ENCODE assay signal across 13 mouse cellular contexts in genomic region chr11:119038744-119039484, GRCm38 (mm10). TPM values are rescaled to one million over a fixed set of nuclear protein-coding genes. Genes with fewer than 3 reads are reported as not detected.
DNase-seq lines count a peak whose midpoint lies in the region; ATAC-seq lines count a peak whose summit lies in the region.
"Had no signal": no experiment of that assay in that cellular context is flagged by ENCODE, and none has a peak within 500 bp of the region (broad histone marks: within the 10 kb centered on the region; RNA-seq: fewer than 3 reads in every experiment).

No protein-coding gene starts in this region.

- peaks cover 82% of the 10 kb centered on the region for H3K27me3 ChIP-seq in heart, embryonic 11.5 days (ENCODE audit: control insufficient read depth, insufficient read depth, low read length)
- peaks cover 88% of the 10 kb centered on the region for H3K27me3 ChIP-seq in limb, embryonic 10.5 days (ENCODE audit: low read depth, poor library complexity, severe bottlenecking)
- H3K27me3 ChIP-seq in neural tube, embryonic 14.5 days (ENCODE audit: control insufficient read depth, insufficient read depth, low read length), result peaks cover 36% of the 10 kb centered on the region

- ATAC-seq in heart, embryonic 11.5 days (replicated peaks; ENCODE audit: insufficient number of reproducible peaks, low FRiP score, low TSS enrichment), result no peak
- no peak for ATAC-seq in neural tube, embryonic 14.5 days (ENCODE audit: low read depth)
- ATAC-seq: CD4-positive, CD25-positive, alpha-beta regulatory T cell, adult 4 months had no signal

- 48% methylated on average over 22 of the region's 22 CpGs for WGBS in heart, embryonic 11.5 days (ENCODE audit: insufficient replicate concordance)
- 14% methylated on average over 22 of the region's 22 CpGs for WGBS in limb, embryonic 10.5 days
- 23% methylated on average over 22 of the region's 22 CpGs for WGBS in neural tube, embryonic 14.5 days

- H3K4me2 ChIP-seq in heart, embryonic 11.5 days, result no peak overlapping the region
- peak overlapping the region; percentile 18; the same call in 1 of the 2 replicates for H3K4me2 ChIP-seq in neural tube, embryonic 14.5 days (ENCODE audit: low read depth, low read length)

- DNase-seq in heart, adult 11 months, result peak; percentile 94
- peak; percentile 33 to 42 for DNase-seq in right cerebral cortex, postnatal 10 days (ENCODE audit: low spot score in 2 of 2)
- no peak for DNase-seq in right cerebral cortex, adult 2 months (ENCODE audit: low spot score in 2 of 2)
- peak; percentile 43 for DNase-seq in limb, embryonic 10.5 days (ENCODE audit: low spot score)
- DNase-seq in urinary bladder, adult 2 months (ENCODE audit: low spot score), result no peak
- no peak for DNase-seq in c-Kit-positive CD71-positive TER-119-positive erythroid progenitor cells, embryonic 14.5 days (ENCODE audit: low spot score)
- DNase-seq: right cerebral cortex, postnatal 14 days had no signal

- no peak overlapping the region for H3K9ac ChIP-seq in heart, embryonic 11.5 days (ENCODE audit: low read depth, low read length)
- no peak overlapping the region for H3K9ac ChIP-seq in neural tube, embryonic 14.5 days (replicated peaks; ENCODE audit: low read depth, low read length)

- H3K4me1 ChIP-seq in heart, embryonic 11.5 days (ENCODE audit: control insufficient read depth, insufficient read depth, low read length), result peaks cover 33% of the 10 kb centered on the region
- H3K4me1 ChIP-seq in limb, embryonic 10.5 days, result peaks cover 97% of the 10 kb centered on the region
- H3K4me1 ChIP-seq in neural tube, embryonic 14.5 days (ENCODE audit: control insufficient read depth, insufficient read depth, low read length), result peaks cover 37% of the 10 kb centered on the region

- peaks cover 4% of the 10 kb centered on the region for H3K36me3 ChIP-seq in heart, embryonic 11.5 days (ENCODE audit: control insufficient read depth, insufficient read depth, low read length)
- peaks cover 11% of the 10 kb centered on the region for H3K36me3 ChIP-seq in limb, embryonic 10.5 days
- H3K36me3 ChIP-seq in neural tube, embryonic 14.5 days (ENCODE audit: control insufficient read depth, insufficient read depth, low read length), result peaks cover 8% of the 10 kb centered on the region; the same call in 1 of the 2 replicates

- H3K4me3 ChIP-seq in heart, embryonic 11.5 days (ENCODE audit: low read depth, low read length), result no peak overlapping the region
- peak overlapping the region; percentile 73 for H3K4me3 ChIP-seq in limb, embryonic 10.5 days
- H3K4me3 ChIP-seq in neural tube, embryonic 14.5 days (ENCODE audit: low read depth, low read length), result no peak overlapping the region

- no peaks in the 10 kb centered on the region for H3K9me3 ChIP-seq in heart, embryonic 11.5 days (replicated peaks; ENCODE audit: control insufficient read depth, low read length)
- no peaks in the 10 kb centered on the region for H3K9me3 ChIP-seq in limb, embryonic 10.5 days (replicated peaks)
- no peaks in the 10 kb centered on the region for H3K9me3 ChIP-seq in neural tube, embryonic 14.5 days (ENCODE audit: control insufficient read depth, low read length)

- H3K27ac ChIP-seq in heart, embryonic 11.5 days (ENCODE audit: low read depth, low read length), result no peak overlapping the region
- H3K27ac ChIP-seq in limb, embryonic 10.5 days, result peak overlapping the region; percentile 92
- no peak overlapping the region for H3K27ac ChIP-seq in neural tube, embryonic 14.5 days (ENCODE audit: low read depth, low read length)

RNA-seq across cellular contexts. Expression of gene Cbx8, which starts 1.9 kb away (rescaled TPM):
- 6.7 and 7.8 TPM in 2 replicates for polyA plus RNA-seq in heart, embryonic 11.5 days (2014; fragmentation: Nextera tagmentation; extraction: Ambion mirVana)
- polyA plus RNA-seq in limb, embryonic 10.5 days (2016; fragmentation: Nextera tagmentation; extraction: Ambion mirVana), result 12.2 and 15.1 TPM in 2 replicates
- 7.7 and 10.1 TPM in 2 replicates for polyA plus RNA-seq in neural tube, embryonic 14.5 days (2014; fragmentation: Nextera tagmentation; extraction: Ambion mirVana)
- 5.4 and 6.8 TPM in 2 replicates for polyA plus RNA-seq in urinary bladder, adult 2 months (2012; rRNA removed)

RNA-seq across cellular contexts. Expression of gene Cbx2, which starts 16.2 kb away (rescaled TPM):
- 23.6 and 23.8 TPM in 2 replicates for polyA plus RNA-seq in heart, embryonic 11.5 days (2014; fragmentation: Nextera tagmentation; extraction: Ambion mirVana)
- 151 and 170 TPM in 2 replicates for polyA plus RNA-seq in limb, embryonic 10.5 days (2016; fragmentation: Nextera tagmentation; extraction: Ambion mirVana)
- 5.7 and 11.5 TPM in 2 replicates for polyA plus RNA-seq in neural tube, embryonic 14.5 days (2014; fragmentation: Nextera tagmentation; extraction: Ambion mirVana)
- 3.0 TPM in 2 replicates for polyA plus RNA-seq in urinary bladder, adult 2 months (2012; rRNA removed)

RNA-seq across cellular contexts. Expression of gene Cbx4, which starts 47.1 kb away (rescaled TPM):
- polyA plus RNA-seq in heart, embryonic 11.5 days (2014; fragmentation: Nextera tagmentation; extraction: Ambion mirVana), result 6.3 and 7.7 TPM in 2 replicates
- polyA plus RNA-seq in limb, embryonic 10.5 days (2016; fragmentation: Nextera tagmentation; extraction: Ambion mirVana), result 4.3 and 7.1 TPM in 2 replicates
- polyA plus RNA-seq in neural tube, embryonic 14.5 days (2014; fragmentation: Nextera tagmentation; extraction: Ambion mirVana), result 14.5 and 15.1 TPM in 2 replicates
- 32.2 and 36.0 TPM in 2 replicates for polyA plus RNA-seq in urinary bladder, adult 2 months (2012; rRNA removed)

RNA-seq across cellular contexts. Expression of gene Enpp7, which starts 50.9 kb away (rescaled TPM):
- polyA plus RNA-seq in heart, embryonic 11.5 days (2014; fragmentation: Nextera tagmentation; extraction: Ambion mirVana), result not detected in 2 replicates
- not detected in 2 replicates for polyA plus RNA-seq in limb, embryonic 10.5 days (2016; fragmentation: Nextera tagmentation; extraction: Ambion mirVana)
- not detected in 2 replicates for polyA plus RNA-seq in neural tube, embryonic 14.5 days (2014; fragmentation: Nextera tagmentation; extraction: Ambion mirVana)
- polyA plus RNA-seq in urinary bladder, adult 2 months (2012; rRNA removed), result 0.08 TPM in 1 of 2 replicates, not detected in the other
- polyA plus RNA-seq: CD4-positive, CD25-positive, alpha-beta regulatory T cell, adult 4 months; intestine, embryonic 14.5 days; liver, adult 2 months; stomach, embryonic 16.5 days had no signal

Comparison
In these comparisons a context has a peak if more than half of its experiments do, and no peak if none do; other contexts are left out.
1. DNase-seq: peak in heart, adult 11 months (single experiment), right cerebral cortex, postnatal 10 days (2 of 2) and limb, embryonic 10.5 days (single experiment); none in right cerebral cortex, adult 2 months (0 of 2), urinary bladder, adult 2 months (single experiment) and c-Kit-positive CD71-positive TER-119-positive erythroid progenitor cells, embryonic 14.5 days (single experiment).